Mouse (Mus musculus) heart, embryonic 12.5 days (tissue): ENCODE data around the gene Sec61g. TPM values are rescaled to one million over a fixed set of nuclear protein-coding genes. Genes with fewer than 3 reads are reported as not detected.

Experiments used
- ATAC-seq: fragments of 200-750 bp; cut with Nextera tagmentation; 2 replicates; pipeline ENCODE4 v1.8.0; 2017; ENCODE audit warnings: moderate TSS enrichment, moderate library complexity; ENCODE audit not compliant: insufficient number of reproducible peaks, low FRiP score
- H3K27ac ChIP-seq: fragments of 300-500 bp; sonication (generic); 2 replicates; pipeline ENCODE4 v1.5.1; 2016; ENCODE audit warnings: mild to moderate bottlenecking, moderate library complexity; ENCODE audit not compliant: poor library complexity, severe bottlenecking
- H3K27me3 ChIP-seq: fragments of 300-500 bp; sonication (generic); replicated peaks from 2 replicates; pipeline ENCODE4 v1.6.1; 2016; ENCODE audit warnings: mild to moderate bottlenecking, moderate library complexity
- H3K36me3 ChIP-seq: fragments of 300-500 bp; sonication (generic); 2 replicates; pipeline ENCODE4 v1.6.1; 2016; ENCODE audit warnings: mild to moderate bottlenecking, moderate library complexity
- H3K4me1 ChIP-seq: fragments of 300-500 bp; sonication (generic); replicated peaks from 2 replicates; pipeline ENCODE4 v1.6.1; 2016; ENCODE audit warnings: mild to moderate bottlenecking
- H3K4me2 ChIP-seq: fragments of 300-500 bp; sonication (generic); 2 replicates; pipeline ENCODE4 v1.6.1; 2016; ENCODE audit warnings: mild to moderate bottlenecking, moderate library complexity
- H3K4me3 ChIP-seq: fragments of 300-500 bp; sonication (generic); 2 replicates; pipeline ENCODE4 v1.5.1; 2016; ENCODE audit warnings: mild to moderate bottlenecking
- H3K9ac ChIP-seq: fragments of 300-500 bp; sonication (generic); 2 replicates; pipeline ENCODE4 v1.6.1; 2016; ENCODE audit warnings: mild to moderate bottlenecking, moderate library complexity
- H3K9me3 ChIP-seq: fragments of 300-500 bp; sonication (generic); replicated peaks from 2 replicates; pipeline ENCODE4 v1.6.1; 2016; ENCODE audit warnings: mild to moderate bottlenecking, moderate library complexity
- WGBS: fragments of 180-500 bp; shearing (Covaris S2); methylation state at CpG from one replicate; pipeline ENCODE4 v1.1.7; 2016; 5-methylcytosine and 5-hydroxymethylcytosine counted together
- polyA plus RNA-seq: library from polyadenylated mRNA; unstranded; fragments of >200 nt; fragmentation: Nextera tagmentation; extraction: Ambion mirVana; gene quantifications from 2 replicates; pipeline ENCODE4 v1.2.1, GENCODE M21; 2016

Gene Sec61g
- polyA plus RNA-seq = 27.1 and 31.6 TPM in 2 replicates

GRCm38 (mm10) chr11:16508052-16508654, at the start of gene Sec61g:
Gene Sec61g, minus strand, starts transcription at chr11:16508484.
- H3K4me2 ChIP-seq = peak within 1 kb of the TSS; percentile 87
- H3K27ac ChIP-seq = peak within 1 kb of the TSS; percentile 95
- peak within 1 kb of the TSS; percentile 98 for H3K9ac ChIP-seq
- peak; percentile 96 for ATAC-seq
- peaks cover 21% of the 10 kb centered on the region for H3K36me3 ChIP-seq
- H3K27me3 ChIP-seq = no peaks in the 10 kb centered on the region
- peak within 1 kb of the TSS; percentile 96 for H3K4me3 ChIP-seq
- peaks cover 3% of the 10 kb centered on the region; the same call in 1 of the 2 replicates for H3K4me1 ChIP-seq
- no peaks in the 10 kb centered on the region for H3K9me3 ChIP-seq
- WGBS = under 1% methylated on average over 35 of the region's 35 CpGs

DNA sequence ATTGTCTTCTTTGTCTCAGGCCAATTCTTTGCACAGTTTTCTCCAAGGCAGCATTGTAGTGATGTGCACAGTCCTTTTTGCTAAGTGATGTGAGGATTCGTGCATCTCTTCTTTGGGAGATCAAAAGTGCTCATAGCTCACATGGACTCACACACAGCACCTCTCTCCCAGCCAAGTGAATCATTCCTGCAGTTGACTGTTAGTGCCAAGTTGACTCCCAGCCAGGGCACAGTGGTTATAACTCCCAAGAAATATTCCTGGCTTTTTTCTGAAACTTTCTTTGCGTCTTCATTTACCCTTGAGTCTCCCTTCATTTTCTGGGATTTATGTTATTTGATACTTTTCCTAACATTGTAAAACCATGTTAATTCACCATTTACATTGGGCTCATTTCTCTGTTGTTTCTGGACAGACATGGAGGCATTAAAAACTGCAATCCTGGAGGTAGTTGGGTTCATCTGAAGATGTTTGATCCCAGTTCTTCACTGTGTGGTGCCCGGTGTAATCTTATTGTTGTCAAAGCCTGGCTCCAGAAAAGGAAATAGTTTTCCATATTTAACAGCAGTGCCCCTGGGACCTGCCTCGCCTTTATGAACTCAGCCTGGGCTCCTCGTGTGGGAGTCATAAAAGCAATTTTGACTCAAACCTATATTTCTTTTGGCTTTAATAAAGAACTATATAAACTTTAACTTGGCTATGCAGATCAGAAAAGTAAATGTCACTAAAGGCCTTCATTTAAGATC, 38.3 kb upstream of the Sec61g start:
- H3K36me3 ChIP-seq = no peaks in the 10 kb centered on the region
- H3K27ac ChIP-seq = no peak overlapping the region
- no peak overlapping the region for H3K4me3 ChIP-seq
- no peak overlapping the region for H3K9ac ChIP-seq
- 67% methylated on average over 5 of the region's 5 CpGs for WGBS
- H3K9me3 ChIP-seq = no peaks in the 10 kb centered on the region
- ATAC-seq = no peak
- H3K4me2 ChIP-seq = no peak overlapping the region
- no peaks in the 10 kb centered on the region for H3K4me1 ChIP-seq
- no peaks in the 10 kb centered on the region for H3K27me3 ChIP-seq

DNA sequence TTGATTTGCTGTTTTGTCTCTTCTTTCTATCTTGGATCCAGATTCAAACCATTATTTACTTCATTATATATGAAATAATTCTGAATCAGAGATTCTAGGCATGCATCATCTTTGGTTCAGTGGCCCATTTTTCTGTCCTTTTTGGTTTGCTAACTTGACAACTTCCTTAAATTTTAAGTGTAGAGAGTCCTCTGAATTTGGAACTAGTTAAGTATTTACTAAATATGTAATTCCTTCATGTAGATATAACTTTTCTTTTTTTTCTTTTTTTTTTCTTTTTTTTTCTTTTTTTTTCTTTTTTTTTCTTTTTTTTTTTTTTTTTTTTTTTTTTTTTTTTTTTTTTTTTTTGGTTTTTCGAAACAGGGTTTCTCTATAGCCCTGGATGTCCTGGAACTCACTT, 29.1 kb upstream of the Sec61g start:
- H3K4me3 ChIP-seq = no peak overlapping the region
- no peak overlapping the region for H3K27ac ChIP-seq
- 0 out of 2 replicates have a peak, but pooled peaks cover 2% of the 10 kb centered on the region for H3K4me1 ChIP-seq
- no peaks in the 10 kb centered on the region for H3K27me3 ChIP-seq
- no peak overlapping the region for H3K9ac ChIP-seq
- no peaks in the 10 kb centered on the region for H3K9me3 ChIP-seq
- H3K4me2 ChIP-seq = no peak overlapping the region
- H3K36me3 ChIP-seq = no peaks in the 10 kb centered on the region
- no peak for ATAC-seq
- WGBS = 44% methylated on average over 1 of the region's 1 CpGs

DNA sequence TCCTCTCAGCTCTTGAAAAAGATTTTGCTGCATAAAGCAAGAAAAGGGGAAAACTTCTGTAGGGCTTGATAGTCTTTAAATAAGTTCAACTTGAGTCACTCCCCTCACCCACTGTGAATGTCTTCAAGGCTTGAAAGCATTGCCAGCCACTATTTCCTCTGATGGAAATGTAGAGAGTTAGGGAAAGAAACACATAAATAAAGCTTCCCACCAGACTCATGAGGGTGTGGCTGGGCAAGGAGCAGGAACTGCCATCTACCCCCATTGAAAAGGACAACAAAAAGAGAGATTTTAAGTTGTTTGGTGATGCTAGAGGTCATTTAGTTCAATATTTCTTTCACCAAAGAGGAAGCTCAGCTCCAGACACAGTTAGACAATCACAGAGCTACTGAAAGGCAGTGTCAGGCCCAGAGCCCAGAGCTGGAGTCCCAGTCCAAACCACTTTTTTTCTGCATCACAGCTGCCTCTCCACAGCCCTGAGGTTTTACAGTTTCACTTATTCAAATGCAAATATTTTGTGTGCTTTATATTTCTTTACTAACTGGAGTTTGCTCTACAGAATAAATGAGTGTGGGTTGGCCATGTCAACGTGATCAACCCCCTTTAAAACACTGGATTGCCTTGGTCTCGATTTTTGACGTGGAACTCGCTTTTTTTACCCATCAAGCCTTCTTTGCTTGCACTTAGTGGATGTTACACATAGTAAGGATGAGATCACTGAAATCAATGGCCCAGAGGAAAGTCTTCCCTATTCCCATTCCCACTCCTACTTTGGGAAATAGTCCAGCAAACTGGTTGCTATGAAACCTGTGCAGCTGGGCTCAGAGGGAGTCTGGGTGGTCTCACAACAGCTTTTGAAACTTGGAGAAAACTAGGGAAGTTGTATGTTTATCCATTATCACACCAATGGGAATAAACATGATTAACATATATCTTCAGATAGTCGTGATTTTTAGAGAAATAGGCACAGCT, 26.6 kb upstream of the Sec61g start:
- Histone ChIP-seq H3K4me2 (no peak overlapping the region), H3K9ac (no peak overlapping the region), H3K4me1 (0 out of 2 replicates have a peak, but pooled peaks cover 2% of the 10 kb centered on the region), H3K27ac (no peak overlapping the region), H3K9me3 (no peaks in the 10 kb centered on the region), H3K27me3 (no peaks in the 10 kb centered on the region), H3K36me3 (no peaks in the 10 kb centered on the region), H3K4me3 (no peak overlapping the region)
- ATAC-seq = no peak
- WGBS = 69% methylated on average over 5 of the region's 5 CpGs

- WGBS = 18% methylated on average over 5 of the region's 5 CpGs
- no peak overlapping the region for H3K4me2 ChIP-seq
- no peaks in the 10 kb centered on the region for H3K36me3 ChIP-seq
- no peak overlapping the region for H3K4me3 ChIP-seq
- H3K9me3 ChIP-seq = no peaks in the 10 kb centered on the region
- H3K27ac ChIP-seq = no peak overlapping the region
- no peaks in the 10 kb centered on the region for H3K27me3 ChIP-seq
- ATAC-seq = no peak
- no peak overlapping the region for H3K9ac ChIP-seq
- 0 out of 2 replicates have a peak, but pooled peaks cover 2% of the 10 kb centered on the region for H3K4me1 ChIP-seq
Measured at GRCm38 (mm10) chr11:16532877-16533276, 24.6 kb upstream of the Sec61g start.

GRCm38 (mm10) chr11:16528909-16529308, 20.6 kb upstream of the Sec61g start:
- Histone ChIP-seq H3K4me1 (no peaks in the 10 kb centered on the region), H3K4me3 (no peak overlapping the region), H3K9ac (no peak overlapping the region), H3K27ac (no peak overlapping the region), H3K9me3 (no peaks in the 10 kb centered on the region), H3K36me3 (no peaks in the 10 kb centered on the region), H3K27me3 (no peaks in the 10 kb centered on the region), H3K4me2 (no peak overlapping the region)
- ATAC-seq = no peak

DNA sequence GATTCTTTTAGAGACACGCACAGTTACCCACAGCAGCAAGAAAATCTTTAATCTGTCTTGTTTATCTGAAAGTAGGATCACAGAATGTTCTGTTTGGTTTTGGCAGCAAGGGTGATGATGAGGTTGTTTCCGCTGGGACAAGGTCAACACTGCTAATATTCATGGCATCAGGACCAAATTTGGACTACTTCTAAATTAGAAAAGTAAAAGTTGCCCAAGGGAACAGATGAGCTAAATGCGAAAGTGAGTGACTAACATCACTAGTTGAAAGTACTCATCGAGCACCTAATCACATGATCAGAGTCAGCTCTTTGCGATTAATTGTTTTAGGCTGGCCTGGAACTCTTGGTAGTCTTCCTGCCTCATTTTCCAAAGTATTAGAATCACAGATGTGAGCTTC, 20.1 kb upstream of the Sec61g start:
- no peaks in the 10 kb centered on the region for H3K4me1 ChIP-seq
- no peak overlapping the region for H3K4me2 ChIP-seq
- no peak for ATAC-seq
- H3K36me3 ChIP-seq = no peaks in the 10 kb centered on the region
- H3K9me3 ChIP-seq = no peaks in the 10 kb centered on the region
- H3K9ac ChIP-seq = no peak overlapping the region
- H3K27me3 ChIP-seq = no peaks in the 10 kb centered on the region
- H3K4me3 ChIP-seq = no peak overlapping the region
- H3K27ac ChIP-seq = no peak overlapping the region
- 80% methylated on average over 5 of the region's 5 CpGs for WGBS

- WGBS = 84% methylated on average over 5 of the region's 5 CpGs
- H3K9me3 ChIP-seq = no peaks in the 10 kb centered on the region
- no peak overlapping the region for H3K9ac ChIP-seq
- H3K4me2 ChIP-seq = no peak overlapping the region
- no peaks in the 10 kb centered on the region for H3K4me1 ChIP-seq
- no peaks in the 10 kb centered on the region for H3K27me3 ChIP-seq
- H3K27ac ChIP-seq = no peak overlapping the region
- no peak overlapping the region for H3K4me3 ChIP-seq
- no peaks in the 10 kb centered on the region for H3K36me3 ChIP-seq
- no peak for ATAC-seq
Measured at GRCm38 (mm10) chr11:16527743-16528142, 19.5 kb upstream of the Sec61g start.

- H3K4me1 ChIP-seq = no peaks in the 10 kb centered on the region
- ATAC-seq = no peak
- H3K27me3 ChIP-seq = no peaks in the 10 kb centered on the region
- H3K4me2 ChIP-seq = no peak overlapping the region
- H3K36me3 ChIP-seq = no peaks in the 10 kb centered on the region
- no peak overlapping the region for H3K27ac ChIP-seq
- no peak overlapping the region for H3K4me3 ChIP-seq
- 64% methylated on average over 2 of the region's 2 CpGs for WGBS
- no peak overlapping the region for H3K9ac ChIP-seq
- 0 out of 2 replicates have a peak, but pooled peaks cover under 1% of the 10 kb centered on the region for H3K9me3 ChIP-seq
Measured at GRCm38 (mm10) chr11:16526467-16526866, 18.2 kb upstream of the Sec61g start.

DNA sequence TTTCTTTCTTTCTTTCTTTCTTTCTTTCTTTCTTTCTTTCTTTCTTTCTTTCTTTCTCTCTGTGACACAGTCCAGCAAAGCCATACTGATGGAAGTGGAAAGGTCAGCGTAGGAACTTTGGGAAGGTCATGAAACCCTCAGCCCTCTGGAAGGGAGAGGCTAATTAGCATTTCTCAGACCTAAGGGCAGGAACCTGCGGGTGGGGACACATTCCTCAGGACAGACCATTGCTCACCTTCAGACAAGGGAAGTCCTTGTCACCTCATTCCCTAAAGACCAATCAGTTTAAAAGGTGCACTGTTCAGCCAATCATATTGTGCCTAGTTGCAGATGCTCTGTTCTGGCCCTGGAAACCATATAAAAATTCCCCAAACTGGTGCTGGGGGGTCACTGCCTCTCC, 17.4 kb upstream of the Sec61g start:
- H3K27me3 ChIP-seq = no peaks in the 10 kb centered on the region
- 48% methylated on average over 2 of the region's 2 CpGs for WGBS
- H3K9me3 ChIP-seq = 0 out of 2 replicates have a peak, but pooled peaks cover 2% of the 10 kb centered on the region
- H3K4me3 ChIP-seq = no peak overlapping the region
- no peak overlapping the region for H3K27ac ChIP-seq
- no peaks in the 10 kb centered on the region for H3K4me1 ChIP-seq
- H3K4me2 ChIP-seq = no peak overlapping the region
- no peak for ATAC-seq
- no peaks in the 10 kb centered on the region for H3K36me3 ChIP-seq
- H3K9ac ChIP-seq = no peak overlapping the region
